Mouse (Mus musculus) hindbrain, embryonic 14.5 days (tissue): ENCODE measurements around the gene Fam69a. TPM values are rescaled to one million over a fixed set of nuclear protein-coding genes. Genes with fewer than 3 reads are reported as not detected.
A peak's percentile ranks its signal among the peaks of the same experiment; 100 is the strongest.

Experiments used
- ATAC-seq: fragments of 200-750 bp; cut with Nextera tagmentation; 2 replicates; pipeline ENCODE4 v1.8.0; 2017; ENCODE audit warnings: moderate number of reproducible peaks, mild to moderate bottlenecking, moderate TSS enrichment, moderate library complexity; ENCODE audit not compliant: low FRiP score
- DNase-seq: peaks from one replicate; pipeline ENCODE4 v3.0.0-alpha.2; 2015; ENCODE audit warnings: low spot score
- H3K27ac ChIP-seq: fragments of 300-500 bp; sonication (generic); 2 replicates; pipeline ENCODE4 v1.5.1; 2014; ENCODE audit warnings: mild to moderate bottlenecking, moderate library complexity
- H3K27me3 ChIP-seq: fragments of 300-500 bp; sonication (generic); 2 replicates; pipeline ENCODE4 v1.6.1; 2014; ENCODE audit warnings: mild to moderate bottlenecking, low read length, mixed read lengths; ENCODE audit not compliant: control insufficient read depth, insufficient read depth
- H3K36me3 ChIP-seq: fragments of 300-500 bp; sonication (generic); replicated peaks from 2 replicates; pipeline ENCODE4 v1.6.1; 2014; ENCODE audit not compliant: control insufficient read depth, insufficient read depth
- H3K4me1 ChIP-seq: fragments of 300-500 bp; sonication (generic); replicated peaks from 2 replicates; pipeline ENCODE4 v1.6.1; 2014; ENCODE audit warnings: antibody characterized with exemption, low read length, mixed read lengths; ENCODE audit not compliant: control insufficient read depth, insufficient read depth
- H3K4me2 ChIP-seq: fragments of 300-500 bp; sonication (generic); replicated peaks from 2 replicates; pipeline ENCODE4 v1.6.1; 2014; ENCODE audit warnings: mild to moderate bottlenecking, moderate library complexity
- H3K4me3 ChIP-seq: fragments of 300-500 bp; sonication (generic); replicated peaks from 2 replicates; pipeline ENCODE4 v1.5.1; 2014; ENCODE audit warnings: mild to moderate bottlenecking, low read length
- H3K9ac ChIP-seq: fragments of 300-500 bp; sonication (generic); 2 replicates; pipeline ENCODE4 v1.6.1; 2014
- H3K9me3 ChIP-seq: fragments of 300-500 bp; sonication (generic); 2 replicates; pipeline ENCODE4 v1.6.1; 2016; ENCODE audit warnings: low read length; ENCODE audit not compliant: control insufficient read depth
- WGBS: fragments of 180-500 bp; shearing (Covaris S2); extraction: QIAGEN DNeasy Blood & Tissue Kit; methylation state at CpG from one replicate; pipeline ENCODE4 v1.1.7; 2014; 5-methylcytosine and 5-hydroxymethylcytosine counted together
- polyA plus RNA-seq: library from polyadenylated mRNA; unstranded; fragments of >200 nt; fragmentation: Nextera tagmentation; extraction: Ambion mirVana; gene quantifications from 2 replicates; pipeline ENCODE4 v1.2.1, GENCODE M21; 2014

Fam69a gene
- polyA plus RNA-seq, 1 experiment from 2014 or later, result 68.0 TPM

DNA sequence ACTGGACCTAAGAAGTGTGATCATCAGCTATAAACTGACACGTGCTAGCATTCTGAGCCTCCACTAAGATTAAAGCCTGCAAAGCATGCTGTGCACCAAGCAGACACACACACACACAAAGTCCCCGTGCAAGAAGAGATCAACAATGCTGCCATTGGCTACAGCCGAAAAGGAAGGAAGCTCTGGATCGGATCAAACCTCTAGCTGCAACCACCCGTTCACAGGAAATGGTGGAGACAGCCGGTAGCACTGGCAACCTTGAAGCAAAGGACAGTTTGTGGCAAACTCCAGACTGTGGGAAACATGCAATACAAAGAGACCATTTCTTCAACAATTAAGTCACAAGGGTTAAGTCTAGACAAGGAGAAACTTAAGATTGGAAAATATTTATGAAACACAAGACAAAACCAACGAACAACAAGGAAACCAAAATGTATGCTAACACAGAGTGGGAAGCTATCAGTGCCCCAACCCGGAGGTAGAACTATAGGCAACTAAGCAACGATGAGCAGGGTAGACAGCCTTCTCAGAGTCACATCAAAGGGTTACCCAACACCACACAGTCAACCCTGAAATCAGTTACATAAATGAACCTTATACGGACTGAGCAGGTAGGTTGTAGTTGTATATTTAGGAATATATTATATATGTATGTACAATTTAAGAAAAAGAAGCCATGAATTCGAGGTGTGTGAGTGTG lies 60.2 kb downstream of the Fam69a start:
- H3K27ac ChIP-seq, result no peak overlapping the region
- H3K9ac ChIP-seq, result no peak overlapping the region
- no peaks in the 10 kb centered on the region for H3K27me3 ChIP-seq
- no peak overlapping the region for H3K4me3 ChIP-seq
- ATAC-seq, result no peak
- H3K36me3 ChIP-seq, result no peaks in the 10 kb centered on the region
- no peaks in the 10 kb centered on the region for H3K4me1 ChIP-seq
- H3K9me3 ChIP-seq, result no peaks in the 10 kb centered on the region
- 84% methylated on average over 11 of the region's 11 CpGs for WGBS
- H3K4me2 ChIP-seq, result no peak overlapping the region
- no peak for DNase-seq

DNA sequence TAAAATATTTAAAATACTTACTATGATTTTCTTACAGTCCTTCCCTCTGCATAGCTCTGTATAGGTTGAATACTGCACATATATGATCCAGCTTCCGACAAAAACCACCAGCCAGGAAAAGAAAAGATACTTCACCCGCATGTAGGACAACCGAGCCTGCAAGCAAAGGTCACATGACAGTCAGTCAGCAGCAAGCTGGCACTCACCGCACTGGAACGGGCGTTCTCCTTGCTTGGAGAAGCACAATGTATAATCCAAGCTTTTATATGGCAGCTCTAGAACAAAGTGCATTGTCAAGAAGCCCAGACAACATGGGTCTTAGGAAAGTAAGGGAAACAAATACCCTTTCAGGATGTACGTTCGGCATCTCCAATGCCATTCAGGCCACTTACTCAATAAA lies 62.3 kb downstream of the Fam69a start:
- Histone ChIP-seq H3K4me3 (no peak overlapping the region), H3K27me3 (no peaks in the 10 kb centered on the region), H3K9me3 (no peaks in the 10 kb centered on the region), H3K4me2 (no peak overlapping the region), H3K4me1 (no peaks in the 10 kb centered on the region), H3K27ac (no peak overlapping the region), H3K36me3 (no peaks in the 10 kb centered on the region), H3K9ac (no peak overlapping the region)
- no peak for ATAC-seq
- DNase-seq, result no peak
- WGBS, result 70% methylated on average over 8 of the region's 8 CpGs

DNA sequence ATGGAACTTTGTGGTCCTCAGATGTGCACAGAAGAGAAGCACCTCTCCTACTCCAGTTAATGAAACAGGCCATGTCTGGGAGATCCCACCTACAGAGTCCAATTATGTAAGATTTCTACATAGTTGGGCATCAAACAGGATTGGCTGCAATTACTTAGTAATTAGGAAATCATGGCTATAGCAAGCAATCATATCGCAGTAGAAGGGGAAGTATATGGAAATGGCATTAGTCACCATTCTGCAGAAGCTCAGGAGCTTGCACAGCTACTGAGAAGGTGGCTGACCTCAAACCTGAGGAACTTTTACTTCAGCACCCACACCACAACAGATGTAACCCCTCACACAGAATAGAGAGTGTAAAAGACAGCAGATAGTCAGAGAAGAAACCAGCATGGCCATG lies 64.0 kb downstream of the Fam69a start:
- H3K4me1 ChIP-seq, result no peaks in the 10 kb centered on the region
- no peaks in the 10 kb centered on the region for H3K27me3 ChIP-seq
- H3K4me3 ChIP-seq, result no peak overlapping the region
- no peak for ATAC-seq
- no peaks in the 10 kb centered on the region for H3K9me3 ChIP-seq
- 86% methylated on average over 1 of the region's 1 CpGs for WGBS
- no peak overlapping the region for H3K27ac ChIP-seq
- DNase-seq, result no peak
- no peaks in the 10 kb centered on the region for H3K36me3 ChIP-seq
- H3K4me2 ChIP-seq, result no peak overlapping the region
- no peak overlapping the region for H3K9ac ChIP-seq

DNA sequence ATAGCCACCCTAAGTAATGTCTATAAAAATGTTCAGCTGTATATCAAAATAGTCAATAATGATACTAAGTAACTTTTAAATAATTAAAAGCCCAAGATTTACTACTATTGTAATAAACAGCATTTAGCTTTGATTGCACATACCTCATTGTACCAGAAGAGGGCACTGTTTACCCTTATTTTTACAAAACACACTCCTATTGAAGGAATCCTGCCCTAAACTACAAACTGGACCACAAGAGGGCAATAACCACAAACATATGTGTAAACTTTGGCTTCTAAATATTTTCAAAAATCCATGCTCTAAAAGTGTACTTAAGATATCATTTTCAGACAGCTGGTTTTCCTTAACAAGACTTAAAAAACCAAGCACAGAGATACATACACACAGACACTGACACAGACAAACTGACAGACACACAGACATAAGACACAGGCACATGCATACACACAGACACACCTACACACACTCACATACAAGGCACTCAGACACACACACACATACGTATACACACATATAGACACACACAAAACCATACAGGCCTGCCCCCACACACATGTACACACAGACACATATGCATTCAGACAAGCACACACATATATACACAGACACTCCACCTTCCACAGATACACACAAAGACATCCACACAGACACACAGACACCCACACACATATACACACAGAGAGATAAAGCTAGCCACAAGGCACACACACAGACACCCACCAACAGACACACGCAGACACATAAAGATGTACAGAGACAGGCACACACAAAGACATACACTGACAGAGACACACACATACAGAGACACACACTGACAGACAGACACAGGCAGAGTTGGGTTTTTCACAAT lies 65.3 kb downstream of the Fam69a start:
- no peaks in the 10 kb centered on the region for H3K27me3 ChIP-seq
- WGBS, result 72% methylated on average over 2 of the region's 2 CpGs
- H3K9ac ChIP-seq, result no peak overlapping the region
- DNase-seq, result peak; percentile 85
- H3K4me3 ChIP-seq, result no peak overlapping the region
- no peaks in the 10 kb centered on the region for H3K9me3 ChIP-seq
- H3K4me2 ChIP-seq, result no peak overlapping the region
- ATAC-seq, result 0 out of 2 replicates have a peak, but pooled peaks have one; percentile 46
- no peaks in the 10 kb centered on the region for H3K36me3 ChIP-seq
- no peak overlapping the region; the same call in 1 of the 2 replicates for H3K27ac ChIP-seq
- H3K4me1 ChIP-seq, result no peaks in the 10 kb centered on the region

DNA sequence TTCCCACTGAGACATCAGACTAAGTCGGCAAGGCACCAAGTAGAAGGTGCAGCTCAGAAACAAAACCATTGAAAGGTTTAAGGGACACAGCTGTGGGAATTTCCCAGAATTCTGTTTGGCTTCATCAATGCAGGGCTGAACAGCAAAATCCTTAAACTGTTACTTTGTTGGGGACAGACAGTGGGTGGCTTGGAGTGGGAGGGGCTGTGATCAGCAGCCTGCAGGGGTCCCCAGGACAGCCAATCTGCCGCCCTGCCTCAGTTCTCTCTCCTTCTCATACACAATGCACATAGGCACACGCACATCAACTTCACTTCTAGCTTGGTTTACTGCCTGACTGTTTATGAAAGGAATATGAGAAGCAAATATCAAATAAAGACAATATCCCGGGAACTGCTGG lies 71.6 kb downstream of the Fam69a start:
- Histone ChIP-seq H3K27ac (no peak overlapping the region), H3K27me3 (no peaks in the 10 kb centered on the region), H3K4me3 (no peak overlapping the region), H3K4me1 (no peaks in the 10 kb centered on the region), H3K9ac (no peak overlapping the region), H3K4me2 (no peak overlapping the region), H3K9me3 (no peaks in the 10 kb centered on the region), H3K36me3 (peaks cover 17% of the 10 kb centered on the region)
- WGBS, result 47% methylated on average over 4 of the region's 4 CpGs
- no peak for DNase-seq
- no peak for ATAC-seq

DNA sequence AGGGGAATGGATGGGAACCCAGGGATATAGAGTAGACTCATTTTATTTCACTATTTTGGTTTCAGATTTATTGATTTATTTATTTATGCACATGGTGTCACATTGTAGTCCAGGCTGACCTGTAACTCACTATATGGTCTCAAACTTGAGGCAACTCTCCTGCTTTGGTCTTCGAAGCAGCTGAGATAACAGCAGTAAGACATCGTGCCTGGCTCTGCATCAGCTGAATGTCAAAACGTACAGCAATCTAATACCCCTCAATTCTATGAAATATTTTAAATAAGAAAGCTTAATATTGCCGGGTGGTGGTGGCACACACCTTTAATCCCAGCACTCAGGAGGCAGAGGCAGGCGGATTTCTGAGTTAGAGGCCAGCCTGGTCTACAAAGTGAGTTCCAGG lies 75.9 kb downstream of the Fam69a start:
- H3K4me1 ChIP-seq, result no peaks in the 10 kb centered on the region
- H3K27me3 ChIP-seq, result no peaks in the 10 kb centered on the region
- H3K36me3 ChIP-seq, result peaks cover 59% of the 10 kb centered on the region
- no peak overlapping the region for H3K27ac ChIP-seq
- H3K4me3 ChIP-seq, result no peak overlapping the region
- H3K9me3 ChIP-seq, result no peaks in the 10 kb centered on the region
- no peak overlapping the region for H3K9ac ChIP-seq
- no peak for ATAC-seq
- H3K4me2 ChIP-seq, result no peak overlapping the region
- DNase-seq, result no peak
- WGBS, result 92% methylated on average over 5 of the region's 5 CpGs

DNA sequence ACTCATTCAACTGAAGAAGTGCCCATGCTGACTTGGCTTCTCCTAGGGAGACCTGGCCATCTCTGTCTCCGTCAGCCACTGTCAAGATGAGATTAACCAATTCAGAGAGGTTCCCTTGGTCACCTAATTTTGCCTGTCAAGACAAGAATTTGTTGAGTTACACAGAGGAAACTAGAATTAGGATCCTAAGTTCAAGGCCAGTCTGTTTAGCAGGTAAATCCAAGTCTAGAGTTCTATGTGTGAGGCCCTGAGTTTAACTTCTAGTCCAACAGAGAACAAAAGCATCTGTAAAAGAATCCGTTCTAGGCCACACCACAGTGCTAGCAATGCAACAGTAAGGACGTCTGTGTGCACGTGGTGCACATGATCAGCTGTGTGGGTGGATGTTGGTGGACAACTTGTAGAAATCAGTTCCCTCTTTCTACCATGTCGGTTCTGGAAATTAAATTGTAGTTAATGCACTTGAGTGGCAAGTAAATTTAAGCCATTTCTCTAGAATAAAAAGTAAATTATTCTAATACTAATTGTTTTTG lies 76.7 kb downstream of the Fam69a start:
- Histone ChIP-seq H3K4me3 (no peak overlapping the region), H3K4me1 (no peaks in the 10 kb centered on the region), H3K9me3 (no peaks in the 10 kb centered on the region), H3K27me3 (no peaks in the 10 kb centered on the region), H3K4me2 (no peak overlapping the region), H3K36me3 (peaks cover 68% of the 10 kb centered on the region), H3K9ac (no peak overlapping the region), H3K27ac (no peak overlapping the region)
- DNase-seq (no peak), ATAC-seq (no peak)
- WGBS, result 65% methylated on average over 5 of the region's 5 CpGs

DNA sequence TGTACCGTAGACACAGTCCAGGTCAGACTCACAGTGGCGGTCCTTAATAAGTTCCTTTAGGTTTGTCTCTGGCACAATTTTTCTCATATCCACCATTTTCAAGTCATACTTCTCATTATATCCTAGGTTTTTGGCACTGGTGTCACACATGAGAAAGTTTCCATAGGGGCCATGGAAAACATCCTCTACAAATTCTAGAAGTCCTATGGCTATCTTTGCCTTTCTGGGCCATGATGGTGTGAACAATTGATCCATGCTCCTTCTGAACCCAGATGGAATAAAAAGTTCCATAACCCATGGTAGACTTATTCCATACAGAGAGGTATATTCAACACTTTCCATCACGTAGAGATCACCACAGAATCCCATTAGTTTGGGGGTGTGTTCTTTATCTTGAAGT lies 77.2 kb downstream of the Fam69a start:
- Histone ChIP-seq H3K36me3 (peaks cover 73% of the 10 kb centered on the region), H3K9me3 (no peaks in the 10 kb centered on the region), H3K9ac (no peak overlapping the region), H3K27ac (no peak overlapping the region), H3K27me3 (no peaks in the 10 kb centered on the region), H3K4me3 (no peak overlapping the region), H3K4me1 (no peaks in the 10 kb centered on the region), H3K4me2 (no peak overlapping the region)
- WGBS, result 86% methylated on average over 3 of the region's 3 CpGs
- DNase-seq (no peak), ATAC-seq (no peak)

DNA sequence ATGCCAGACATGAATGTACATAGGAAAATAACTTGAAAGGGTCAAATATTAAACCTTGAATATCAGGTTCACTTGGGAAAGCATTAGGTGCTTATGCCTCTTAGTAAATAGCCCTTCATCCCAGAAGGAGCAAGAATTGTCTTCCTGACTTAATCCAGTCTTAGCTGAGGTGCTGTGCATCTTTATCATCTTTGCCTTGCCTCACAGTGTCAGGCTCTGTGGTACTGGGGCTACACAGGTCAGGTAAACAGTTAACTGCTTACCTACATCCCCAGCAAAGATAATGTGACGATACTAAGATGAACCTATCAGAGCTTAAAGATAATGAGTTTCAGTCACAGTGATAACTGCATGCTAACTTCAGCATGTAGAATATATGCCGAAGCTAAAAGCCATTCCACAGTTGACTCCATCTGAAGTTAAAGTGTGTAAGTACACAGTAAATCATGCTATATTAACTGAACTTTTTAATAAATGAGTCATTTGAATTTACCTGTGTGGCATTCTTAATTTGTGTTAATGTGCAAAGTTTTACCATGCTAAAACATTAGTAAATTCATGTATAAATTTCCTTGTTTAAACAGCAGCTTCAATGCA lies 78.3 kb downstream of the Fam69a start:
- 97% methylated on average over 2 of the region's 2 CpGs for WGBS
- Histone ChIP-seq H3K4me2 (no peak overlapping the region), H3K4me1 (no peaks in the 10 kb centered on the region), H3K9ac (no peak overlapping the region), H3K36me3 (peaks cover 83% of the 10 kb centered on the region), H3K27ac (no peak overlapping the region), H3K4me3 (no peak overlapping the region), H3K27me3 (no peaks in the 10 kb centered on the region), H3K9me3 (no peaks in the 10 kb centered on the region)
- no peak for DNase-seq
- no peak for ATAC-seq
